Mouse (Mus musculus) ovary, postnatal 14 days (tissue): ENCODE measurements around the gene Slit3.

Experiments
- DNase-seq: peaks from one replicate; pipeline ENCODE4 v3.0.0; 2022; ENCODE audit warnings: low spot score

Slit3 gene

DNA sequence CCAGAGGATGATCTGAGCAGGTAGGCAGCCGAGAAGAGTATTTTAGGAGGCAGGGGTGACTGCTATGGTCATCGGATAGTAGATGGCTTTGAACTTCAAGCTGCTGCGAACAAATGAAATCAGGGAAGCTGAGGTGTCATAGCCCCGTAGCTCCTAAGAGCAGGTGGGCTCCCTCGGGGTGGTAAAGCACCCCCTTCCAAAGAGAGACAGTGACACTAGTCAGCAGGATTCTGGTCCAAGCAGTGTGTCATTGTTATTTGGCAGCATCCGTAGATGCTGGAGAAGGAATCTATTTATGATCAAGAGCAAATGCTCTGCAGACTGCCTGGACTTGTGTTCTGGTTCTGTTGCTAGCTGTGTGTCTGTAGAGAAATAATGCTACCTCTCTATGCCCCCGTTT lies 154.3 kb downstream of the Slit3 start:
- DNase-seq: no peak

DNA sequence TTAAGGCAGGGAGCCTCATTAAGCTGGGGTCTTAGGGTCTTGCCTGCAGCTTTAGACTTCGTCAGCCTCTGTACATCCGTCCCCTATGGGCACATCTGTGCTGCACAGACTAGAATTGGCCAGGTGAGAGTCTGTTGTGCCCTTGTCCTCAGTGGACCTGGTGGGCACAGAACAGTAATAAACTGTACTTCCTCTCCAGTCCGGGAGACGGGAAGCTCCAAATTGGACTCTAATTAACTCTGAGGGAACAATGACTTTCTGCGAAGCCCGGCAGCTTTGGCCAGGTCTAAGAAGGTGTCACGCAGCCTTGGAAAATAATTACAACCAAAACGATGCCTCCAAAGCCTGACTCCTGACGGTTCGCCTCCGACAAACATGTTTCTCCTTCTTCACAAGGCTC lies 155.0 kb downstream of the Slit3 start:
- DNase-seq: no peak

DNA sequence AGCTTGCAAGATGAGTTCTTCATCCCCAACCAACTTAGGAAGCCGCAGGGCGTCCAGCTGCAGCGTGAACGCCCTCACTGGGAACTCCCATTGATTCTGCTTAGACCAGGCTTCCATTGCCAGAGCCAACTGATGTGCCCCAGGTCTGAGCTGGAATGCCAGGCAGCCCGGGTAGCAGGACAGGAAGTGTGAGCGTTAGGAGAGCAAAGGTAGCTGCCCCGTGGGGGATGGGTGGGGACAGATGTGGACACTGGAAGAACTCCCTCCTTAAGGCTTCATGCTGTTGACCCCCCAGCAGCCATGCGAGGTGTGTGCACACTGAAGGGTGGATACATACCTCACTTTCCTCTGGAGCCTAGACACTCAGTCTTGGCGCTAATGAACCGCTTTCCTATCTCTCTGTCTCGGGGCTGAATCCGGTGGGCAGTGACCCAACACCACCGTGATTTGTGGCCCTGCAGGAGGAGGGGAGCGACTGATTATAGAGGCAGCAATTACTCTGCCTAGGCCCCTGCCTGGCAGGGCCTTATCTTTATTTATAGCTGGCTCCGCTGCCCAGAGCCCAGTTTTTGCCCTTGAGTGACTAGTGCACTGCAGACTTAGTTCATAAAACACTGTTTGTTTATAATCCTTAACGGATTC lies 157.2 kb downstream of the Slit3 start:
- no peak for DNase-seq

DNA sequence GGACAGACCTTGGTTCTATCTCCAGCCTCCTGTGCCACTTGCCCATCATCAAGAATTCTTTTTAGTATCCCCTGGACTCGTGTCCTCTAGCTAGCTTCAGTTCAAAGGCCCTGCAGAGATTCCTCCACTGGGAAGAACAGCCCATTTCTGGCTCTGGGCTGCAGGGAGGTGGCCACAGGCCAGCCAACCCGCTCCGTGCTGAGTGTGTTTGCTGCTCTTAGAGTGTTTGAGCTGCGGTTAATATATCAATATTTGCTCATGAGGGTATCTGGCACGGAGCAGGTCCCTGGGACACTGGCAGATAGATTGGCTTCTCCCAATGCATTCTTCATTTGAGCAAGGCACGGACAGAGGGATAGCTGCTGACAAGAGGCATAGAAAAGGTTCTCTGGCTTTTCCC lies 159.8 kb downstream of the Slit3 start:
- DNase-seq: no peak

DNA sequence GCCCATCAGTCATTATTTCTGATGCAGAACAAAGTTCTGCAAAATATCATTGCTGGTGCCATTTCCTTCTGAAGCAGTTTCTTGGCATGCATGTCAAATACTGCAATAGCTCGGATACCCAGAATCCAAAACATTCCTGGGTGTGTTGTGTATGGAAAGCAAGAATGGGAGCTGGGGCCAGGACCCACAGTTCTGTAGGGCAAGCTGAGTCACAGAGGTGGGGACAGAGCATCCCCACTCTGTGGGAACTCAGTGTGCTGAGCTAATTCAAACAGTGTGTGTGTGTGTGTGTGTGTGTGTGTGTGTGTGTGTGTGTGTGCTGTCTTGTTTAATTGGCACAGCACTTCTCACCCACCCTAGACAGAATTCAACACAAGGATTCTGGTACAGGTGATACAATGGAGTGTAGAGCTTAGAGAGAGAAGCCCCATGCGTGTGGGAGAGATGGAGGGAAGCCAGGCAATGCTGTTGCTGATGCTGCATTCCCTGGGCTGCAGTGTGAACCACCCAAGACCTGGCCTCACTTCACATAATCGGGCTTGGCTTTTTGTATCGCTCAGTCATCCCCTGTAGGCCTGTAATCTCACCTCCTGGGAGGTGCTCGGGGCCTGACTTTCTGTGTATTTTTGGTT lies 161.1 kb downstream of the Slit3 start:
- no peak for DNase-seq

DNA sequence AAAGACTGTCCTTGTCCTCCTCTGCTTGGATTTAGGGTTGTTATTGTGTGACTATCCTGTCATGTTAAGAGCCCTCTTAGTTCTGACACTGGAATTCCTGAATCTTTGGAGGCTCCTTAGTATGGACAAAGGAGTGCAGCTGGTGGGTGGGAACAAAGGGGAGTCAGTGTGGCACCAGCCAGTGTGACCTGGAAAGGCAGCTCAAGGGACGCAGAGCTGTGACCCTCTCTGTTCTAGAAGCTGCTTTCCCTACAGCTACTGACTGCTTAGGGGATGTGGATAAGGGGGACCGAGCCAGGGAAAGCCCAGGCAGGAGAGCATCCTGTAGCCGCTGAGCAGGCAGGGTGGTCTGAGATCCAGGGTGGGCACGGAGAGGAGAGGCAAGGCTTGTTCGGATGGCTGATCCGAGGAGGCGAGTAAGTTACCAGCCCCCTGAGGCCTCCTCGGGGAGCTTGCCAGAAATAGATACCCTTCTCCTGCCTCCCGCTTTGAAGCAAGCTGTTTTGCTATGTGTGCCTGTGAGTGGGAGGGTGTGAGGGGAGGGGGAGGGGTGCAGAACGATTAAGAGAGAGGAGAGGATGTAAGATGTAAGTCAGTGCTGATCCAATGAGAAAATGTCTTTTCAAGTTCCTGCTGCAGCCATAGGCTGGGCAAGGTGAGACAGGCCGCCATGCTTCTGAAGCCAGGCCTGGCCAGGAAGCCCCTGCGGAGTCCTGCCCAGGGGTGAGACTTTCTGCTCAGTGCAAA lies 162.0 kb downstream of the Slit3 start:
- DNase-seq: no peak

DNA sequence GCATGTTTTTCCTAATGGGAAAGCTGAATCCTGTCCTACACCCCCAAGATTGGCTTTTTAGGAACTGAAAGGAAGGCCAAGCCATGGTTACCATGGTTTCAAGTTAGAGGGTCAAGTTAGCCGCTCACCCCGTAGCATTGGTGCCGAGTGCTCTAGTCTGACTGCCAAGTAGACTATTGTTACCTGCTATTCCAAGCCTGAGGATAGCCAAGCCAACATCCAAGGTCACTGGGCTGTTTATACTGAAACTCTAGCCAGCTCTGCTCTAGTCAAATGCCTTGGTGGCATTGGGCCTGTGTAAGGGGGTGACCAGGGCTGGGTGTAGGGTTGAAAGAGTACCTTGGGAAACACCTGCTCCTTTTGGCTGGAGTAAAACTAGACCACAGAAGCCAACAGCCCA lies 162.7 kb downstream of the Slit3 start:
- no peak for DNase-seq

DNA sequence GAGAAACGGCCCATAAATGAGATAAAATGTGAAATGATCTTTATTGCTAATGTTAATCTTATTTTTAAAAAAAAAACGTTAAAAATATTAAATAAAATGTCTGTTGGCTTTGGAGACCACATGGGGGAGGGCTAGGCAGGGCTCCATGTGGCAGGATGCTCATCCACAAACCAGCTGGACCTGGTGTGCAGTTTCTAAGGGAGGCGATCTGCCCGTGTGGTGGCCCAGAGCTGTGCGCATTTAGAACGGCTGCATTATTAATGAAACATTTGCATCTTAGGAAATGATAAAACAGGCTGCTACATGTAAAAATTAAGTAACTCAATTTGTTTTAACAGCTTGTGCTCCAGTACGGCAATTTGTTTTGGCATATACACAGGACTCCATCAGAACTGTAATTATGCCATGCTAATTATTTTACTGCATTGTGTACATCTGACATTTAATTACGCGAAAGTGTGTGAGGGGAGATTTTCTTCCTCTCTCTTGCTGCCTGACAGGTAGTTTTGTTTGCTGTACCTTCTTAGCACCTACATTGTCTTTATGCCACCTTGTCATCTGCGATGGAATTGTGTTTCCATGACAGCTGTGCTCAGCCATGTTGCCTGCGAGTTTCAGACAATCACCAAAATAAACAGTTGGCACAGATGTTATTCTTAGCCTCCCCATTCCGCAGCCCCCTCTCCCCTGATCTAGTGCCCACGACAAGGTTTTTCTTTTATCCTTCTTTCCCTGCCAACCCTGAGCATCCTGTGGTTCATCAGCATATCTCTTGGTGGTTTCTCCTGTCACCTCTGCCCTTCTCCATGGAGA lies 165.8 kb downstream of the Slit3 start:
- no peak for DNase-seq

DNA sequence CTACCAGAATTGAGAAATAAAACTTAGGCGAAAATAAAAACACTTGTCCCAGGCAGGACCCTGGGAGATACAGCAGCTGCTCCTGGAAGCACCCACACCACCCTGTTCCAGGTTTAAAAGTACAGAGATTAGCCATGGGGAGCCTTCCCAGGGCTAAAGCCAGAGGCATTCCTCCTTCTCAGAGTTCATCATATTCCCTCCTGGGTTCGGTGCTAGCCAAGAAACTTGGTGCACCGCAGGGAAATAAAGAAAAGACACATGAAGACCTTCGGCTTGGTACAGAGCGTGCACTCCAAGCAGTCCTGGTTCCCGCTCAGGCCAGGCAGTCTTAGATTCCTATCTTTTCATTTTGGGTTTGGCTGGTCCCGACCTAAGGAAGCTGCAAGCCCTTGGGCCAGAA lies 167.0 kb downstream of the Slit3 start:
- DNase-seq: no peak

DNA sequence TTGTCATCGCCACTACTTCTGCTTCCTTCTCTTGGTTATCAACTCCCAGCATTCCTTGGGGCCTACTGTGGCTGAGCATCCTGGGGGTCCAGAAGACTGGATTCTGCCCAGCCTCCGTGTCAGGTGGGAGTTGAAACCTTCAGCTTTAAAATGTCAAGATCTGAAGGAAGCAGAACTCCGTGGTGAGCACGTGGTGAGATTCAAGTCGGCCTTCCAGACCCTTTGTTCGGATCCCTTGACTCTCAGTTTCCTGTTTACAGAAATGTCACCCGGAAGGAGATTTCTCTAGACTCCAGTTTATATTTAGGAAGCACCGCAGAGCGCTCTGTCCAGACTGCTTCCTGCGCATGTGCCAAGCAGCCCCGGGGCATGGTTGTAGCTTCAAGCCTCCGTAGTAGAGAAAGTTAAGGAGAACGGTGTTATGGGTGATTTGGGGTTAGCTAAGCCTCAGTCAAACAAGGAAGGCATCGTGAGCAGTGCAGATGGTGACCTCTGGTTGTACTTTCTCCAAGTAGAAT lies 167.8 kb downstream of the Slit3 start:
- no peak for DNase-seq

DNA sequence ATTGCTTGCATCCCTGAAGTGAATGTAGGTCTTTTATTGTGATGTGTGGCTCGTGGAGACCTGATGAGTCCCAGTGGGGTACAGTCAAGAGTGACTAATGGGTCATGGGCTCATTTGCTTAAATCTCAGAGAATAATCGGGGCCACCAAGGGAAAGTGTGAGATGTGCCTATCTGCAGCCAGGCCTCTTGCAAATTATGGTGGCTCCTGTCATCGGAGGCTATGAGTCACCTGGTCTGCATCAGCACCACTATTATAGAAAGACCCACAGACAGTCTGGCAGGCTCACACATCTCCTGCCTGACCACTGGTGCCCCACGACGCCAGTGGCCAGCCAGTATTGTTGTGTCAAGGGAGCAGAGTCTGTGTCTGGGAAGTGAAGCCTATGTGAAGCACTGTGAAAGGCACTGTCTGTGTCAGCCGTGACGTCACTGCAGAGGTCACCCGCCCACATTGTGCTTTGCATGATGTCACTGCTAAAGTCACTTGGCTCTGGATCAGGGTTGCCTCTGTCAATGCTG lies 171.3 kb downstream of the Slit3 start:
- DNase-seq: no peak

DNA sequence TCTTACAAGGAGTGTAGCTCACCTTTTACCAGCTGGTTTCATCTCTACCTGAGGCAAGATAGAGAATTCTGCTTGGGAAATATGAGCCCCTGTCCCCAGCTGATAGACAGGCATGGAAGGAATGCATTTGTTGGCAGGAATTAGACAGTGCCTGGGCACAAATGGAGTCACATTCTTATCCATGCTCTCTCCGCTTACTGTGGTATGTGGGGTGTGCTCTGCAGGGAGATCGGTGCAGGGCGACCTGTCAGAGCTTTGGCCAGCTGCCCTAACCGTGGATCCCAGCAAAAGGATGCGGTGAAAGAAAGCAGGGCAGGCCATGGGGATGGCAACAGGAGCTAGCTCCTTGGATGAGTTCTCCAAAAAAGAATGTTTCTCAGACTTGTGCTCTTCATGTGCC lies 172.2 kb downstream of the Slit3 start:
- DNase-seq: no peak

DNA sequence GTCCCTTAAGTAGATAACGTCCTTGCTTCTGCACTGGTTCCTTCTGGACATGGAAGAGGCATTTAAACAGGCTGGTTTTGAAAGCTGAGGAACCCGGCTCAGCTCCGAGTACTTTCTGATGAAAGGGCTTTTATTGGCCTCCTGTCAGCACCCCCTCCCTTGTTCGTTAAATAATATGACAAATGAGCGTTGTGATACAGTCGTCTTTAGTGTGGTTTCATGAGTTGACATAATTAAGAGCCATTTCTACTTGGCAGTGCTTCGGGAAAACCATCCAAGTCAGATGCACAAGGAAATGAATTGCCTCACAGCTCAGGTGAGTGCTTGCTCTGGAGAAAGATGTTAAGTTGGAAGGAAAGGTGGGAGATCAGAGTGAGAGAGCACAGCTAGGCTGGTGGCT lies 173.6 kb downstream of the Slit3 start:
- DNase-seq: no peak

DNA sequence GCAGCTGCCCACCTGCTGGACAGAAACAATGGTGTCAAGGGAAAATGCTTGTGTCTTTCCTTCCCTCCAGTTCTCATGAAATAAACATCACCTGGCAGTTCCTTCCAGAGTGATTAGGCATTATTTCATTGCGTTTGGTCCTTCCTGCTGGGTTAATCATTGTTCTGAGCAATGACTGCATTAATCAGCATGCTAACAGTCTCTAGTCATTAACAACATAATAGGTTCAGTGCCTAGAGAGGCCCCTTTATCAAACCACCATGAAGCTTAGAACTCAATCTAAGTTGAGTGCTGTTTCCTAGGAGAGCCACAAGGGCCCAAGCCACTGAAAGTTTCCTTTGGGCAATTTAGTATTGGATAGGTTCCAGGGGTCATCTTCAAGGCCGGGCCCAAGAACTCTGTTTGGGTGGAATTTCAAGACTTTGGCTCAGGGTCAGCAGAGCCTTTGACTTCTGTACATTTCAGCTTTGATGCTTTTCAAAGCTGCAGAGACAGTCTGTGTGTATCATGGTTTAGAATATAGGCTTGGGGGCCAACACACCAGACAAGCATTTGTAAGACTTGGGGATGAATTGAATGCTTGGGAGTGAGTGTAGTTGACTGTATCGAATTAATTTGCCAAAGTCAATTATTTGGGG lies 174.3 kb downstream of the Slit3 start:
- no peak for DNase-seq

DNA sequence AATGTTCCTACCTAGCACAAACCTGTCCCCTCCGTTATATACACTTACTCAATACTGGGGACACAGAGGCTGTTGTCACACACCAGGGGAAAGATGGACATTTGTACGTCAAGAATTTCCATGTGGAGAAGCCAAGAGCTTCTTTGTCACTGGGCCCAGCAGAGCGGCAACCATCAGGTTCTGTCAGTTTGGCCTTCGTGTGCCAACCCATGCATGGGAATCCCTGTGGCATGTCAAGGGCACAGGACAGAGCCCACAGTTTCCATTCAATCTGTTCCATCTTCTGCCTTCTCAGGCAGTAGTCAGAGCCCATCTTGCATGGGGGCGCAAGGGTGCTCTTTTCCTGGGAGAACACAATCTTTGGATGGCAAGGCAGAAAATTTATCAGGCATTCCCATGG lies 175.8 kb downstream of the Slit3 start:
- DNase-seq: no peak

DNA sequence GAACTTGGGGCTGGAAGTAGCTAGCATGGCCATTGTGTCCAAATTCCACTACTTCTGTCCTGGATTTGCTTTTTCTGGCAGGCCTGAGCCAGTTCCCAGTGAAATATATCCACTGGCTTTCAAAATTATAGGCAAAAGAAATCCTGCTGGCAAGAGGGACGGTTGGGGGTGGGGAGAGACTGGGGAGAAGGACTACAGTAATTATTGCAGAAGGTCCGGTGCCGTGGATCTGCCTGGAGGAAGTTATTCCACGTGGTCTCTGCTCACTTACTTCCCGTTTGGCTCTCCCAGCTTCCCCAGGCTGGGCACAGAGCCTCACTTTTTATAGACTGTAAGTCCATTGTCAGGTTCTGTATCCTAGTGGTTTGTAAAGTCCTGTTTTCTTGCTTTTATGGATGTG lies 176.3 kb downstream of the Slit3 start:
- peak; percentile 51 for DNase-seq

DNA sequence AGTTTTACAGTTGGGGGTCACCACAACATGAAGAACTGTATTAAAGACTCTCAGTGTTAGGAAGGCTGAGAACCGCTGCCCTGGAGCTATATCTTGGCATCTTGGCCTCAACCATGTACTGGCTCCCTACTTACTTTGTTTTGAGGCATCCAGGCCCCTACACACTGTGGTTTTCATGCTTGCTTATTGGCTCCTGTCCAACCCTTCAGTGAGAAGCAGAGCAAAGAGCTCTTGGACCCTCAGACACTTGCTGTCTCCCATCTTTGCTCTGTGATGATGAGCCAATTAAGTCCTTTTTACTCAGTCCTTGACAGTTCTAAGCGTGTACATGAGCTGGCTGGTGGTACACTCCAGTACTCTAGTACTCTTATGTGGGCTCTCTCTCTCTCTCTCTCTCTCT lies 177.5 kb downstream of the Slit3 start:
- no peak for DNase-seq

DNA sequence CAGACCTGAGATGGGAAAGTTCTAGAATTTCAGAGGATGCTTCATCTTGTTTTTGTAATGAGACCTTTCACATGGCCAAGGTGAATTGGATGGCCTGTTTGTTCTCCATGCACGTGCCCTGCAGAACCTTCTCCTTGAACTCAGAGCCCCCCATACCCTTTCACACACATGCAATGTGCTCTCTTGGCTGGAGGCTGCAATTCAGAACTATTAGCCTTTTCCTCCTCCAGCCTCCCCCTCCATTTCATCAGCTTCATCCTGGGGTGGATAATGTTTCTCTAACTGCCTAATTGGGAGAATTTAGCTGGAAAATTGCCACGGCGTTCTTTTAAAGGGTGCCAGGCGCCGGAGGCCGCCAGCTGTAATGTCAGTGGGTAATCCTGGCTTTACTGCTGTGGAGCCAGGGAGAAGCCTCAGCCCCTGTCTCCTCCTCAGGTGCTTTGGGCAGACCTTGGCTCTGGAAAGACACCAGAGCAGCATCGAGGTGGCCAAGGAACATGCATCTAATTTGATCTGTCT lies 178.9 kb downstream of the Slit3 start:
- DNase-seq: no peak

DNA sequence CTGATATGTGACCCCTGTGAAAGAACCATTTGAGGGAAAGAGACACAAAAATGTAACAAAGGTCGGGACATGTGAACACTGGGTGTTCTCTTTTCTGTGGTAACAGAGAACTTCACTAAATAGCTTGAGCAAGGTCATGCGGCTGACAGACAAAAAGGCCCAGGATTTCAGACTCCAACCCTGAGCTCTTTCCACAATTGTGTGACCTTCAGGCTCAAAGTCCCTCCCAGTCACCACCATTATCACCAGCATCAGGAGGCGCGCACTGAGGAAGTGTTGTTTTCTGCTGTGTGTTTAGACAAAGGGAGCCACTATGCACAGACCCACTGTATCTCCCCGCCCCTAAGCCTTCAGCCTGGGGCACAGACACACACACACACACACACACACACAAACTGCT lies 181.2 kb downstream of the Slit3 start:
- DNase-seq: no peak

DNA sequence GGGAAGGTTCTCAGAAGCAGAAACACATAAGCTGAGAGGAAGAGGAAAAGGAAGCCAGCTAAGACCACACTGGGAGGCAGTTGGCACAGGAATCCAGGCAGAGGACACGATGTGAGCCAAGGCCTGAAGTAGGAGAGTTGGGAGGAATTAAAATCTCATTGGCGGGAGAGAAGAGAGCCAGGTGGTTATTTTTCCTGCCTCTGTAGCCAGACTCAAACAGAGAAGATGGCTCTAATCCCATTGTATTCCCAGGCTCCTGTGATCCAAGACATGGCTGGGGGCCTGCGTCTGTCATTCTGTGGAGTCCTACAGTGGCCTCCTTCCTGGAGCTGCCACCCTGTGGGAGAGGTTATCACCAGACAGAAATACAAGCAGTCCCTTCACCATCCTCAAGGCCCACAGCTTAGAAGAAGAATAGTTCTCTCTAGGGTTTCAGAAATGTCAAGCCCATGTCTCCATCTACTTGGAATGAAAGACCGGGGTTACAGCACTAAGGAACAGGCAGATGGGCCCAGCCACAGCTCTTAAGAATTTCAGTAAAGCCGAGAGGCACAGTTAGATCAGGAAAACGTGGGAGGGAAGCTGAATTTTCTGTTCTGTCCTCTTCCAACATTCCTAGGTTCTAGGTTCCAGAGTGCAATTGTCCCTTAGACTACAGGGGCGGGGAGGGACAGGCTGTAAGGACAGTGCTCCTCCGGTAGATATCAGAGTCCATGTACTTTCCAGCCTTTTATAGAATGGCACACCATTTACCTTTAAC lies 183.4 kb downstream of the Slit3 start:
- DNase-seq: no peak

DNA sequence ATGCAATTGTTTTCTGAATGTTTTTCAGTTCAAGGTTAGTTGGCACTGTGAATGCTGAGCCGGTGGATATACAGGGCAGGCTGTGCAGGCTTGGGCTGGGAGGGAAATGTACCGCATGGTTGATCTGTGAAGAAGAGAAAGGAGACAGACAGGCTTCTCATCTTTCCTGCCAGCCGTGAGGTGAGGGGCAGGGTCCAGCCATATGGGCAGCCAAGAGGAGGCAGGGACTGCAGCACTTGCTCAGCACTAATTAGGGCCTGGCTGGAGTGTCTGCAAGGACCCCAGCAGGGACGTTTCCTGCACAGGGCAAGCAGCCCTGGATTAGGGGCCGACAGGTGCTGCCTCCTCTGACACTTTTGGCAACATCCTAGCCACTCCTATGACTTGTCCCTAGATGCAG lies 184.1 kb downstream of the Slit3 start:
- no peak for DNase-seq
